Mouse (Mus musculus) kidney, embryonic 16.5 days (tissue): ENCODE results near the gene Fam169b. TPM values are rescaled to one million over a fixed set of nuclear protein-coding genes. Genes with fewer than 3 reads are reported as not detected.

ENCODE experiments used
- ATAC-seq: fragments of 200-750 bp; cut with Nextera tagmentation; 2 replicates; pipeline ENCODE4 v1.8.0; 2017; ENCODE audit warnings: moderate TSS enrichment; ENCODE audit not compliant: low FRiP score, low TSS enrichment
- H3K27ac ChIP-seq: fragments of 300-500 bp; sonication (generic); 2 replicates; pipeline ENCODE4 v1.5.1; 2014; ENCODE audit warnings: low read length
- H3K27me3 ChIP-seq: fragments of 300-500 bp; sonication (generic); 2 replicates; pipeline ENCODE4 v1.6.1; 2014; ENCODE audit warnings: low read length, control low read depth, mixed read lengths; ENCODE audit not compliant: insufficient read depth
- H3K36me3 ChIP-seq: fragments of 300-500 bp; sonication (generic); 2 replicates; pipeline ENCODE4 v1.6.1; 2014; ENCODE audit warnings: low read length, control low read depth, mixed read lengths; ENCODE audit not compliant: insufficient read depth
- H3K4me1 ChIP-seq: fragments of 300-500 bp; sonication (generic); 2 replicates; pipeline ENCODE4 v1.6.1; 2014; ENCODE audit warnings: low read length, control low read depth, mixed read lengths; ENCODE audit not compliant: insufficient read depth
- H3K4me2 ChIP-seq: fragments of 300-500 bp; sonication (generic); replicated peaks from 2 replicates; pipeline ENCODE4 v1.6.1; 2014; ENCODE audit warnings: low read depth, low read length
- H3K4me3 ChIP-seq: fragments of 300-500 bp; sonication (generic); 2 replicates; pipeline ENCODE4 v1.5.1; 2014; ENCODE audit warnings: mild to moderate bottlenecking, low read length
- H3K9ac ChIP-seq: fragments of 300-500 bp; sonication (generic); replicated peaks from 2 replicates; pipeline ENCODE4 v1.6.1; 2014; ENCODE audit warnings: low read length
- H3K9me3 ChIP-seq: fragments of 300-500 bp; sonication (generic); 2 replicates; pipeline ENCODE4 v1.6.1; 2016; ENCODE audit warnings: low read length, control low read depth
- WGBS: fragments of 180-500 bp; shearing (Covaris S2); extraction: QIAGEN DNeasy Blood & Tissue Kit; methylation state at CpG from one replicate; pipeline ENCODE4 v1.1.7; 2014; 5-methylcytosine and 5-hydroxymethylcytosine counted together
- polyA plus RNA-seq: library from polyadenylated mRNA; unstranded; fragments of >200 nt; fragmentation: Nextera tagmentation; extraction: Ambion mirVana; gene quantifications from 2 replicates; pipeline ENCODE4 v1.2.1, GENCODE M21; 2015

Gene Fam169b
- polyA plus RNA-seq, 1 experiment from 2014 or later = 1.1 TPM

DNA sequence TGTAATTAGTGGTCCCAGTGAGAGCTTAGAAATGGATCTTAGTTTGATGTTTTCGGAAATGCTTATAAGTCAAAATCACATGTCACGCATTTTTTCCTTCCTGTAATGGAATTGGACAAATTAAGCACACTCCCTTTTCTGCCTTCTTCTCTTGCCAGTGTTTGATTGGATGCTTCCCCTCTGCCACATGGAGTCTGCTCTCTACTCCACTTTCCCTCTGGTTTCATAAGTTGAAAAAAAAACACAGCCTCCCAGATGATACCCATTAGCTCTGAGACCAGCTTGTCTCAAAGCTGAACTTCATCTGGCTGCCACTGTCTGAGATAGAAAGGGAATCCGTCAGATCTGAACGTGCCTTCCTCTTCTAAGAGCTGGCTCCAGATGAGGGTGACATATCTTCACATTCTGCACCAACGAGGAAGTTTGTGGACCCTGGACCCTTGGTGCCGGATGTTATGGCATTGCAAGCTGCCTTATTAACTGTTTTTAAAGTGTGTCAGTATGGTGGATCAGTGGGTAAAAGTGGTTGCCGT, 52.6 kb downstream of the Fam169b start:
- no peak overlapping the region for H3K4me2 ChIP-seq
- WGBS = 82% methylated on average over 7 of the region's 7 CpGs
- no peaks in the 10 kb centered on the region for H3K4me1 ChIP-seq
- H3K9me3 ChIP-seq = no peaks in the 10 kb centered on the region
- H3K9ac ChIP-seq = no peak overlapping the region
- no peak for ATAC-seq
- no peaks in the 10 kb centered on the region for H3K27me3 ChIP-seq
- no peaks in the 10 kb centered on the region for H3K36me3 ChIP-seq
- H3K27ac ChIP-seq = no peak overlapping the region
- no peak overlapping the region for H3K4me3 ChIP-seq

DNA sequence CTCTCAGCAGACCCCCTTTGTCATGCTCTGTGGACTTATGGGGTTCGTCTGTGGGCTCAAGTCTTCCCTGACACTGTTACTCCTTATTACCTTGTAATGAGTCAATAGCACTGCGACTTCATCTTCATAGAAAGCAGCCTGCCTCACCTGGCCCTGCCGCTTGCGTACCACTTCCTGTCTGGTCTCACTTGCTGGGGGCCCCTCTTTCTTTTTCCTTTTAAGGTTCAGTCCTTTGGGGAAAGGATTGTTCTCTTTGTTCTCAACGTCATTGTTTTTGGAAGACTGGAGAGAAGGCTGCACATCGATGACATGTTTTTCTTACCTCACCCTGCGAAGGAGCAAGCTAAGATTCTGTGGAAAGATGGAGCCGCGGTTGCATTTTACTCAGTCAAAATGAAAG, 55.4 kb downstream of the Fam169b start:
- H3K9me3 ChIP-seq = 0 out of 2 replicates have a peak, but pooled peaks cover 5% of the 10 kb centered on the region
- H3K9ac ChIP-seq = no peak overlapping the region
- no peaks in the 10 kb centered on the region for H3K4me1 ChIP-seq
- H3K27ac ChIP-seq = no peak overlapping the region
- H3K36me3 ChIP-seq = no peaks in the 10 kb centered on the region
- no peak overlapping the region for H3K4me3 ChIP-seq
- no peak for ATAC-seq
- H3K4me2 ChIP-seq = no peak overlapping the region
- WGBS = 79% methylated on average over 9 of the region's 9 CpGs
- no peaks in the 10 kb centered on the region for H3K27me3 ChIP-seq

DNA sequence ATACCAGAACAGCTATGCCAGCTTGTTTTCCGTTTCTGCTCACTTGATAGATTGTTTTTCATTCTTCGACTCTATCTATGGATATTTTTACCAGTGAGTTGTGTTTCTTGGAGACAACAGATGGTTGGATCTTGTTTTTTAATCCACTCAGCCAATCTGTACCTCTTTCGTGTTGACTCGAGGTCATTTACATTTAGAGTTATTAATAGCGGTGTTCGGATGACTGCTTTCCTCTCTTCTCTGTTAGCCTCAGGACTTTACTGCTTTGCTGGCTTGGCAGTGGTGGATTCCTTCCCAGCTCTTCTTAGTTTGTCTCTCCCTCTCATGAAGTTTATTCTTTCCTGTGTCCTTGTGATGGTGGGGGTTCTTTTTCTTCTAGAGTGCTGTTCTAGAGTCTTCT, 59.2 kb downstream of the Fam169b start:
- Histone ChIP-seq H3K4me2 (no peak overlapping the region), H3K4me3 (no peak overlapping the region), H3K9me3 (0 out of 2 replicates have a peak, but pooled peaks cover 5% of the 10 kb centered on the region), H3K4me1 (peaks cover 7% of the 10 kb centered on the region; the same call in 1 of the 2 replicates), H3K27ac (no peak overlapping the region), H3K36me3 (no peaks in the 10 kb centered on the region), H3K9ac (no peak overlapping the region), H3K27me3 (no peaks in the 10 kb centered on the region)
- WGBS = 86% methylated on average over 6 of the region's 6 CpGs
- no peak for ATAC-seq

DNA sequence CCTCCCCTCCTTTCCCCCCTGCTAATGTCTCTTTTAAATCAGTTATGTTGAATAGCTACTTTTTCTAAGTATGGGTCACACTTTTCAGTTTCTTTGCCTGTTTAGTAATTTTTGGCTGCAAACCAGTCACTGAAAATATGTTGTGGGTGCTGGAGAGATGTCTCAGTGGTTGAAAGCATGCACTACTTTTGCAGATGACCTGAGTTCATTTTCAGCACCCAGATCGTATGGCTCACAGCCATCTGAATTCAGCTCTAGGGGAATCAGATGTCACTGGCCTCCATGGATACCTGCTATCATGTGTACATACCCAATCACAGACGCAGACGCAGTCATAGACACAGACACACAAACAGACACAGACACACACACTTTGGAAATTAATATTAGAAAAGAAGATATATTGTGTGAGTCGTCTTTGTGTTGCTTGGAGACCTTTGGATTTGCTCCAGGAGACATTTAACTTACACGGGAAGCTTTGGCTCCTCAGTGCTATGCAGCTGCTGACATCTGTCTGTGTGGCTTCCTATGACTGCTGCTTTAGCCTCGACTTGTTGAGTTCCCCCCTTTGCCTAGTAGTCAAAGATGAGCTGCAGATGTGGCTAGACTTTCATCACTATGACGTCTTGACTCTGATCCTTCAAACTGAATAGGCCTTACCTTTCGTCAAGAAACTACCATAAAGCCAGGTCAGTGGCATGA, 63.6 kb downstream of the Fam169b start:
- WGBS = 58% methylated on average over 8 of the region's 8 CpGs
- Histone ChIP-seq H3K4me2 (no peak overlapping the region), H3K27ac (no peak overlapping the region)

DNA sequence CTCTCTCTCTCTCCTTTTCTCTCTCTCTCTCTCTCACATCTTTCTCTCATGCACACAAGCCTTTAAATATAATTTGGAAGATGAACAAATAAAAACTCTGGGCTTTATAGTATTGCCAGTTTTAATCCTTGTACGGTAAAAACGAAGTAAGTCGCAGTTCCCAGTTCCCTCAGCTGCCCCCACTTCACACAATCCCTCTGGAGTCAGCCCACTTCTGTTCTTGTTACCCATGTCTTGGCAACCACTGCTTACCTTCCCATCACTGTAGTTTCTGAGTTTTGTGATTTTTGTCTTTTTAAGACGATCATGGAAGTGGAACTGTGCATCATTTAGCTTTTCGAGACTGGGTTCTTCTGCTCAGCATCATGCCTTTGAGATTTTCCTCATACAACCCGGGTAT, 65.0 kb downstream of the Fam169b start:
- no peak overlapping the region for H3K4me2 ChIP-seq
- peaks cover 7% of the 10 kb centered on the region; the same call in 1 of the 2 replicates for H3K4me1 ChIP-seq
- 89% methylated on average over 6 of the region's 6 CpGs for WGBS
- no peak overlapping the region for H3K9ac ChIP-seq
- H3K36me3 ChIP-seq = no peaks in the 10 kb centered on the region
- H3K4me3 ChIP-seq = no peak overlapping the region
- ATAC-seq = no peak
- H3K27me3 ChIP-seq = no peaks in the 10 kb centered on the region
- no peaks in the 10 kb centered on the region for H3K9me3 ChIP-seq
- H3K27ac ChIP-seq = no peak overlapping the region

More for the DNA sequence above, 63.6 kb downstream of the Fam169b start:
- ATAC-seq = no peak
- Histone ChIP-seq H3K36me3 (no peaks in the 10 kb centered on the region), H3K9me3 (0 out of 2 replicates have a peak, but pooled peaks cover 5% of the 10 kb centered on the region), H3K27me3 (no peaks in the 10 kb centered on the region), H3K9ac (no peak overlapping the region), H3K4me1 (peaks cover 7% of the 10 kb centered on the region; the same call in 1 of the 2 replicates), H3K4me3 (no peak overlapping the region)

DNA sequence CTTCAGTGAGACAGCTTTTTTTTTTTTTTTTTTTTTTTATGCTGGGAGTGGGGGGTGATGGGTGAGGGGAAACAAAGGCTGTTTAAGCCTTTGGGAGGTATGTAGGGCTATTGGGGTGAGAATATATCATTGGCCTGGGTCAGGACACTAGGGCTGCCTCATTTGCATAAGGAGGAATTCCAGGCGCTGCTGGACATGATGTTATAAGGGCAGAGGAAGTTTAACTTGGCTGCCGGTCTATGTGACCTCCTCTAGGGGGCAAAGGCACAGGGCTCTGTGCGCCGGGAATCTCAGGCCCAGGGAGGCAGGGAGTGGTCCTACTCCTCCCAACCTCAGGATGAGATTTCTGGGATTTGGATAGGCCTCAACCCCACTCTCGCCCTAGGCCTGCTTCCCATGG, 70.9 kb downstream of the Fam169b start:
- H3K27ac ChIP-seq = no peak overlapping the region
- no peaks in the 10 kb centered on the region for H3K9me3 ChIP-seq
- 41% methylated on average over 5 of the region's 5 CpGs for WGBS
- H3K9ac ChIP-seq = no peak overlapping the region
- no peaks in the 10 kb centered on the region for H3K36me3 ChIP-seq
- H3K4me3 ChIP-seq = no peak overlapping the region
- peak; percentile 74; the same call in 1 of the 2 replicates for ATAC-seq
- H3K4me2 ChIP-seq = no peak overlapping the region
- no peaks in the 10 kb centered on the region for H3K4me1 ChIP-seq
- no peaks in the 10 kb centered on the region for H3K27me3 ChIP-seq

DNA sequence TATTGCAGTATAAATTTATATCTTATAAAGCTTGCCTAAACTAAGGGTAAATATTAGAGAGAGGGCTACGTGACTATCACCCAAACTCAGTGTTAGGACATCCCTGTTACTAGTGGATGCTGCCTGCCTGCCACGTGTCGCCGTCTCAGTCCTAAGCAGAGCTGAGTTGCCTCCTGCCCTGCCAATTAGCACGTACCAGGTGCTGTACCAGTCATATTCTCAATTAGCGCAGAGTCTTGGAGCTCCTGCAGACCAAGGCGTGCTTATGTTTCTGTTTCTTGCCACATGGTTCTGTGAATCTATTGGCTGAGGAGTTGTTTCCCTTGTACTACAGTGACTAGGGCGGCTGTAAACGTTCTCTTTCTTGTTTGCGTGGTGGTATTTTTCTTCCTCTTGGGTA, 72.3 kb downstream of the Fam169b start:
- Histone ChIP-seq H3K4me1 (no peaks in the 10 kb centered on the region), H3K36me3 (no peaks in the 10 kb centered on the region; the same call in 1 of the 2 replicates), H3K4me2 (no peak overlapping the region), H3K9me3 (peaks cover 4% of the 10 kb centered on the region; the same call in 1 of the 2 replicates), H3K27me3 (no peaks in the 10 kb centered on the region), H3K9ac (no peak overlapping the region), H3K27ac (no peak overlapping the region), H3K4me3 (no peak overlapping the region)
- 85% methylated on average over 10 of the region's 10 CpGs for WGBS
- ATAC-seq = no peak

DNA sequence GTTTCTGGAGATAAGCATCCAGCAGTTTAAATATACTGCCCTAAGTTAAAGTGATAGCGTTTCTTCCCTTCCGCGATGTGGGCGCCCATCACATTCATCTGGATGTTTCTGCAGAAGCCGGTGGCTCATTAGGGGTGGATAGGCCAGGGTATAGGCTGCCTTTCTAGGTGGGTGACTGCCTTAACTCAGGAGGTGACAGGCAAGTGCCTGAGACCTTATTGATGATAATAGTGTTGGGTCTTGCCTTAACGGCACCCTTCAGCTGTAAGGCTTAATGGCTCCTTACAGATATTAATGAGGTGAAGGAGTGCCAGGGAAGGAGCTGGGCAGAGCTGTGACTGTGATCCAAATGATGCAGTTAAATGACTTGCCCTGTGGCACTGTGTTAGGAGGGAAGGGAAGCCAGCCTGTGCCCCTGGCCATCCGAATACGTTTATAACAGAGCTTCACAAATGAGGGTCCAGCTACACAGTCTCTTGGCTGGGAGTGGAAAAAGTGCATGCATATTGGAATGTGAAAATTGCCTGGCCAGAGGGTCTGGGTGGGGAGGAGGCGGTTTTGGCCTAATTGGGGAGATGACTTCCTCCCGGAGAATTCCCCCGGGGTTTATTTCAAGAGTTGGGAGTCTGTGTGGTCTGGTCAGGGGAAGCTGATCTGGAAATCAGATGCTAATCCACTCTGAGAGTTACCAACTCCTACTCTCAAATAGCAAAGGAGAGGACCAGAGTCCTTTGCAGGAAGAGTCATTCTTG, 81.9 kb downstream of the Fam169b start:
- H3K4me1 ChIP-seq = peaks cover 15% of the 10 kb centered on the region; the same call in 1 of the 2 replicates
- H3K4me2 ChIP-seq = no peak overlapping the region
- no peaks in the 10 kb centered on the region; the same call in 1 of the 2 replicates for H3K36me3 ChIP-seq
- H3K27me3 ChIP-seq = peaks cover 4% of the 10 kb centered on the region; the same call in 1 of the 2 replicates
- H3K9ac ChIP-seq = no peak overlapping the region
- ATAC-seq = no peak; the same call in 1 of the 2 replicates
- WGBS = 57% methylated on average over 11 of the region's 11 CpGs
- no peak overlapping the region for H3K4me3 ChIP-seq
- H3K9me3 ChIP-seq = peaks cover 4% of the 10 kb centered on the region; the same call in 1 of the 2 replicates
- H3K27ac ChIP-seq = no peak overlapping the region

DNA sequence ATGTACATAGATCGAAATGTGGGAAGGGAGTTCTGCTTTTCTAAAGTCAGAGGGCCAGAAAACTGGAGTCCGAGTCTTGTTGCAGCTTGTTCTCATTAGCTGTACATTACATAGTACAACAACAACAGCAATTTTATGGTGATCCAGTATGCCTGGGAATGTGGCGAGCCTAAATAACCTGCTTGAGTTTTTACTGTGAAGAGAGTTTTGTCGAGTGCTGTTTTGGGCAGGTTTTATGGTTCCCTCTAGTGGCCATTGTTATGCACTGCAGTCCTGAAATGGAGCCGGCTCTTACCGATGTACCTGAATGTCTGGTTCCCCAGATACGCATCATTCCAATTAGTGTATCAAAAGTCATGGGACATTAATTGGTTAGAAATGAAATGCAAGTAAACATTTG, 83.8 kb downstream of the Fam169b start:
- ATAC-seq = no peak
- H3K27me3 ChIP-seq = peaks cover 4% of the 10 kb centered on the region; the same call in 1 of the 2 replicates
- no peak overlapping the region for H3K4me3 ChIP-seq
- 0 out of 2 replicates have a peak overlapping the region, but pooled peaks have one; percentile 21 for H3K4me2 ChIP-seq
- 0 out of 2 replicates have a peak overlapping the region, but pooled peaks have one; percentile 38 for H3K9ac ChIP-seq
- H3K36me3 ChIP-seq = no peaks in the 10 kb centered on the region
- WGBS = 14% methylated on average over 7 of the region's 7 CpGs
- H3K27ac ChIP-seq = no peak overlapping the region
- H3K9me3 ChIP-seq = no peaks in the 10 kb centered on the region
- peaks cover 15% of the 10 kb centered on the region; the same call in 1 of the 2 replicates for H3K4me1 ChIP-seq
